Mouse (Mus musculus): ENCODE data around the gene Gdpgp1. TPM values are rescaled to one million over a fixed set of nuclear protein-coding genes. Genes with fewer than 3 reads are reported as not detected.

Gene Gdpgp1
- total and polyA plus RNA-seq, 3 experiments: 4.0 to 4.6 TPM; not detected in 1

DNA sequence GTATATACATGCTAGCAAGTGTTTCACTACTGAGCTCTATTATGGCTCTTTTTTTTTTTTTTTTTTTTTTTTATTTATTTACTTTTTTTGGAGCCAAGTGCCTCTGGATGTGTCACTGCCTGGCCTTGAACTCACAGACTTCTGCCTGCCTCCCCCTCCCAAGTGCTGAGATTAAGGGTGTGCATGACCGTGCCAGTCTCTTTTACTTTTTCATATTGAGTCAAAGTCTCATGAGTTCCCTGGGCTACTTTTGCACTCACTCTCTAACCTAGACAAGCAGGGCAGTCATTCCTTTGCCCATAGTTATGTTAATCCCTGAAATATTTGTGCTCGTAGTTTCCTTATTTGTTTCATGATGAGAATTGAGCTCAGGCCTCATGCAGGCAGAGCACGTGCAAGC, 49.0 kb downstream of the Gdpgp1 start:
- Histone ChIP-seq H3K27me3 (ENCODE audit: control insufficient read depth in 1 of 2, insufficient read depth in 2 of 2, low read length in 2 of 2) (no peaks in the 10 kb centered on the region), H3K27ac (ENCODE audit: control insufficient read depth, low read depth, low read length) (no peak overlapping the region), H3K36me3 (ENCODE audit: control insufficient read depth in 1 of 2, insufficient read depth in 2 of 2, low read length in 2 of 2) (peaks cover 0 to 22% of the 10 kb centered on the region in 2 experiments; a peak in 2 of 4 replicates), H3K4me3 (ENCODE audit: control insufficient read depth in 1 of 2, insufficient read depth in 1 of 2, low read depth in 2 of 2, low read length in 2 of 2) (no peak overlapping the region), H3K4me1 (ENCODE audit: control insufficient read depth in 1 of 2, insufficient read depth in 2 of 2, low read length in 2 of 2) (no peaks in the 10 kb centered on the region), H3K9me3 (replicated peaks; ENCODE audit: insufficient read depth, low read length) (no peaks in the 10 kb centered on the region), H3K79me2 (ENCODE audit: control insufficient read depth, insufficient read depth, low read length, poor library complexity) (no peaks in the 10 kb centered on the region), H3K9ac (ENCODE audit: control insufficient read depth, low read depth, low read length, poor library complexity, severe bottlenecking) (no peak overlapping the region)
- TF ChIP-seq MAFK (IDR thresholded peaks at IDR 0.05; ENCODE audit: borderline replicate concordance, low read depth, low read length): no peak
- TF ChIP-seq ZMIZ1 (IDR thresholded peaks at IDR 0.05; ENCODE audit: low read depth, low read length): no peak
- TF ChIP-seq ZC3H11A (IDR thresholded peaks at IDR 0.05; ENCODE audit: low read depth, low read length): no peak
- TF ChIP-seq NELFE (IDR thresholded peaks at IDR 0.05; ENCODE audit: low read depth, low read length): no peak
- no peak for TF ChIP-seq ELF1 (IDR thresholded peaks at IDR 0.05; ENCODE audit: low read depth, low read length)
- no peak for TF ChIP-seq ZKSCAN1 (IDR thresholded peaks at IDR 0.05; ENCODE audit: low read depth, low read length)
- no peak for TF ChIP-seq KAT2A (conservative IDR thresholded peaks at IDR 0.05; ENCODE audit: low read depth, low read length)
- TF ChIP-seq RCOR1 (IDR thresholded peaks at IDR 0.05; ENCODE audit: low read depth, low read length): no peak
- no peak for DNase-seq (ENCODE audit: low read depth, low spot score)

DNA sequence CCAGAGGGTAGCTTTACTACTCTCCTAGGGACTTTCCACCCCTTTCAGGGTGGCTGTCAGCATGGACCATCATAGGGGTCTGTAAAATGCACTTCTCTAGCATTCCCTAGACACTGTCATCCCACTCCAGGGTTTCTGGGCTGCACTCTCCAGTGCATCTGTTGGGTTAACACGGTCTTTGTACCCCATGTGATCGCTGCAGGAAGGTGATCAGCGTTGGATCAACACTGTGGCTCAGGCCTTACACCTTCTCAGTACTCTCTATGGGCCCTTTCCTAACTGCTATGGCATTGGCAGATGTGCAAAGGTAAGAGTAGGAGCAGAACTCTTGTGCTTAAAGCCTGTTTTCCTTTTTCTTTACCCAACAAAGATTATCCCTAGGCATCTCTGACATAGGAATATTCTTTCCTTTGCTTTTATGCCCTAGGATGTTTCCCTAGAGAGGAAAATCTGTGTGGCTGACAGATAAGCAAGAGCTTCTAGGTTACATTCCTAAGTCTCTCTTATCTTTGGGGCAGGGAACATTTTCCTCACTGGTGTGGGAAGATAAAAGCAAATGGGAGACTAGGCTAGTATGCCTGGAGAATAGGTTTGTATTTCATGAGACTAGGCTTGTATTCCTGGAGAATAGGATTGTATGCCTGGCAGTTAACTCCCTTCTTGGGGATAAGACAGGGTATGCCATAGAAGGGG, 50.7 kb downstream of the Gdpgp1 start:
- no peak overlapping the region for H3K9ac ChIP-seq (ENCODE audit: control insufficient read depth, low read depth, low read length, poor library complexity, severe bottlenecking)
- no peaks in the 10 kb centered on the region for H3K79me2 ChIP-seq (ENCODE audit: control insufficient read depth, insufficient read depth, low read length, poor library complexity)
- no peak for TF ChIP-seq NELFE (IDR thresholded peaks at IDR 0.05; ENCODE audit: low read depth, low read length)
- TF ChIP-seq TBP (IDR thresholded peaks at IDR 0.05; ENCODE audit: low read depth, low read length): no peak
- no peak for TF ChIP-seq JUND (IDR thresholded peaks at IDR 0.05; ENCODE audit: low read depth, low read length)
- TF ChIP-seq ZNF384 (IDR thresholded peaks at IDR 0.05; ENCODE audit: low read depth, low read length): no peak
- H3K27ac ChIP-seq (ENCODE audit: control insufficient read depth, low read depth, low read length): no peak overlapping the region
- peaks cover 0 to 20% of the 10 kb centered on the region in 2 experiments; a peak in 2 of 4 replicates for H3K36me3 ChIP-seq (ENCODE audit: control insufficient read depth in 1 of 2, insufficient read depth in 2 of 2, low read length in 2 of 2)
- no peaks in the 10 kb centered on the region for H3K9me3 ChIP-seq (replicated peaks; ENCODE audit: insufficient read depth, low read length)
- no peaks in the 10 kb centered on the region for H3K27me3 ChIP-seq (ENCODE audit: control insufficient read depth in 1 of 2, insufficient read depth in 2 of 2, low read length in 2 of 2)
- no peak overlapping the region for H3K4me3 ChIP-seq (ENCODE audit: control insufficient read depth in 1 of 2, insufficient read depth in 1 of 2, low read depth in 2 of 2, low read length in 2 of 2)
- no peaks in the 10 kb centered on the region for H3K4me1 ChIP-seq (ENCODE audit: control insufficient read depth in 1 of 2, insufficient read depth in 2 of 2, low read length in 2 of 2)
- DNase-seq (ENCODE audit: low read depth, low spot score): no peak

DNA sequence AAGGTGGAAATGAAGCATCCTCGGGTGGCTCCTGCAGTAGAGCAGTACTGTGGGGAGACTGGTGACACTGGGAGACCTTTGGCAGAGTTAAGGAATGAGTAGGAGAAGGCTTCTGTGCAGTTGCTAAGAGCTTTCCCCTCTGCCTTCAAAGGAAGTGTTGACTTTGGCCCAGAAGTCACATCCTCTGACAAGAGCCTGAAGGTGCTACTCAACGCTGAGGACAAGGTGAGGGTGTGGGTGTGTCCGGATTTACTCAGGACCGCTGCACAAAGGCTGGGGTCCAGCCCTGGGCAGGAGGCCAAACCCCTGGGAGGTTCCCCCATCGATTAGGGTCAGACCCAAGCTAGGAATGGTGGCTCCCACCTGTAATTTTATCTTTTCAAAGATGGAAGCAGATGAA, 51.7 kb downstream of the Gdpgp1 start:
- no peak overlapping the region for H3K4me3 ChIP-seq (ENCODE audit: control insufficient read depth in 1 of 2, insufficient read depth in 1 of 2, low read depth in 2 of 2, low read length in 2 of 2)
- no peak for TF ChIP-seq CHD1 (IDR thresholded peaks at IDR 0.05; ENCODE audit: low read depth, low read length)
- TF ChIP-seq TAL1 (IDR thresholded peaks at IDR 0.05; ENCODE audit: low read length): no peak
- no peak for TF ChIP-seq E2F4 (IDR thresholded peaks at IDR 0.05; ENCODE audit: borderline replicate concordance, low read depth, low read length)
- TF ChIP-seq TBP (IDR thresholded peaks at IDR 0.05; ENCODE audit: low read depth, low read length): no peak
- TF ChIP-seq ELF1 (IDR thresholded peaks at IDR 0.05; ENCODE audit: low read depth, low read length): no peak
- TF ChIP-seq MAFK (IDR thresholded peaks at IDR 0.05; ENCODE audit: borderline replicate concordance, low read depth, low read length): no peak
- TF ChIP-seq BHLHE40 (IDR thresholded peaks at IDR 0.05; ENCODE audit: borderline replicate concordance, low read depth, low read length): no peak
- TF ChIP-seq MAX (IDR thresholded peaks at IDR 0.05; ENCODE audit: low read length): no peak
- TF ChIP-seq RCOR1 (IDR thresholded peaks at IDR 0.05; ENCODE audit: low read depth, low read length): no peak
- no peak for TF ChIP-seq ETS1 (IDR thresholded peaks at IDR 0.05; ENCODE audit: low read depth, low read length)
- TF ChIP-seq SIN3A (IDR thresholded peaks at IDR 0.05; ENCODE audit: low read length): no peak
- TF ChIP-seq CTCF (IDR thresholded peaks at IDR 0.05 in 2 of 3, conservative IDR thresholded peaks at IDR 0.05 in 1 of 3; ENCODE audit: control insufficient read depth in 1 of 3, insufficient read depth in 1 of 3, low read depth in 2 of 3, low read length in 3 of 3, poor library complexity in 1 of 3, severe bottlenecking in 1 of 3): no peak
- peaks cover 0 to 21% of the 10 kb centered on the region in 2 experiments; a peak in 2 of 4 replicates for H3K36me3 ChIP-seq (ENCODE audit: control insufficient read depth in 1 of 2, insufficient read depth in 2 of 2, low read length in 2 of 2)
- no peaks in the 10 kb centered on the region for H3K4me1 ChIP-seq (ENCODE audit: control insufficient read depth in 1 of 2, insufficient read depth in 2 of 2, low read length in 2 of 2)
- H3K79me2 ChIP-seq (ENCODE audit: control insufficient read depth, insufficient read depth, low read length, poor library complexity): no peaks in the 10 kb centered on the region
- no peak overlapping the region for H3K9ac ChIP-seq (ENCODE audit: control insufficient read depth, low read depth, low read length, poor library complexity, severe bottlenecking)
- no peak overlapping the region for H3K27ac ChIP-seq (ENCODE audit: control insufficient read depth, low read depth, low read length)
- no peak for DNase-seq (ENCODE audit: low read depth, low spot score)
- H3K9me3 ChIP-seq (replicated peaks; ENCODE audit: insufficient read depth, low read length): no peaks in the 10 kb centered on the region
- H3K27me3 ChIP-seq (ENCODE audit: control insufficient read depth in 1 of 2, insufficient read depth in 2 of 2, low read length in 2 of 2): no peaks in the 10 kb centered on the region

Measured in MEL (cell line).